Mouse (Mus musculus) hindbrain, embryonic 14.5 days (tissue): Measurements from ENCODE around the gene Inpp1. TPM values are rescaled to one million over a fixed set of nuclear protein-coding genes. Genes with fewer than 3 reads are reported as not detected.
"Not testable (repeated sequence)": the region's sequence is repeated elsewhere in the genome, so short reads cannot be mapped to it uniquely, and the experiment has no call there.

Source experiments
- ATAC-seq: fragments of 200-750 bp; cut with Nextera tagmentation; 2 replicates; pipeline ENCODE4 v1.8.0; 2017; ENCODE audit warnings: moderate number of reproducible peaks, mild to moderate bottlenecking, moderate TSS enrichment, moderate library complexity; ENCODE audit not compliant: low FRiP score
- DNase-seq: peaks from one replicate; pipeline ENCODE4 v3.0.0-alpha.2; 2015; ENCODE audit warnings: low spot score
- H3K27ac ChIP-seq: fragments of 300-500 bp; sonication (generic); 2 replicates; pipeline ENCODE4 v1.5.1; 2014; ENCODE audit warnings: mild to moderate bottlenecking, moderate library complexity
- H3K27me3 ChIP-seq: fragments of 300-500 bp; sonication (generic); 2 replicates; pipeline ENCODE4 v1.6.1; 2014; ENCODE audit warnings: mild to moderate bottlenecking, low read length, mixed read lengths; ENCODE audit not compliant: control insufficient read depth, insufficient read depth
- H3K36me3 ChIP-seq: fragments of 300-500 bp; sonication (generic); replicated peaks from 2 replicates; pipeline ENCODE4 v1.6.1; 2014; ENCODE audit not compliant: control insufficient read depth, insufficient read depth
- H3K4me1 ChIP-seq: fragments of 300-500 bp; sonication (generic); replicated peaks from 2 replicates; pipeline ENCODE4 v1.6.1; 2014; ENCODE audit warnings: antibody characterized with exemption, low read length, mixed read lengths; ENCODE audit not compliant: control insufficient read depth, insufficient read depth
- H3K4me2 ChIP-seq: fragments of 300-500 bp; sonication (generic); replicated peaks from 2 replicates; pipeline ENCODE4 v1.6.1; 2014; ENCODE audit warnings: mild to moderate bottlenecking, moderate library complexity
- H3K4me3 ChIP-seq: fragments of 300-500 bp; sonication (generic); replicated peaks from 2 replicates; pipeline ENCODE4 v1.5.1; 2014; ENCODE audit warnings: mild to moderate bottlenecking, low read length
- H3K9ac ChIP-seq: fragments of 300-500 bp; sonication (generic); 2 replicates; pipeline ENCODE4 v1.6.1; 2014
- H3K9me3 ChIP-seq: fragments of 300-500 bp; sonication (generic); 2 replicates; pipeline ENCODE4 v1.6.1; 2016; ENCODE audit warnings: low read length; ENCODE audit not compliant: control insufficient read depth
- WGBS: fragments of 180-500 bp; shearing (Covaris S2); extraction: QIAGEN DNeasy Blood & Tissue Kit; methylation state at CpG from one replicate; pipeline ENCODE4 v1.1.7; 2014; 5-methylcytosine and 5-hydroxymethylcytosine counted together
- polyA plus RNA-seq: library from polyadenylated mRNA; unstranded; fragments of >200 nt; fragmentation: Nextera tagmentation; extraction: Ambion mirVana; gene quantifications from 2 replicates; pipeline ENCODE4 v1.2.1, GENCODE M21; 2014

Gene Inpp1
- 35.1 and 35.7 TPM in 2 replicates for polyA plus RNA-seq

GRCm38 (mm10) chr1:52816910-52817812, at the start of gene Inpp1:
Inpp1 (minus strand) TSS chr1:52817688.
- Histone ChIP-seq H3K27me3 (no peaks in the 10 kb centered on the region), H3K4me2 (peak within 1 kb of the TSS; percentile 56), H3K9me3 (no peaks in the 10 kb centered on the region), H3K9ac (peak within 1 kb of the TSS; percentile 94), H3K27ac (peak within 1 kb of the TSS; percentile 93), H3K4me1 (peaks cover 20% of the 10 kb centered on the region), H3K4me3 (peak within 1 kb of the TSS; percentile 70), H3K36me3 (no peaks in the 10 kb centered on the region)
- peak; percentile 67 for DNase-seq
- WGBS: 1% methylated on average over 59 of the region's 59 CpGs
- ATAC-seq: peak; percentile 87

- Histone ChIP-seq H3K36me3 (peaks cover 17% of the 10 kb centered on the region; the same call in 1 of the 2 replicates), H3K4me2 (no peak overlapping the region), H3K4me3 (no peak overlapping the region), H3K27me3 (no peaks in the 10 kb centered on the region), H3K9me3 (no peaks in the 10 kb centered on the region), H3K27ac (no peak overlapping the region), H3K9ac (no peak overlapping the region), H3K4me1 (no peaks in the 10 kb centered on the region)
- ATAC-seq (no peak), DNase-seq (no peak)
- WGBS: 93% methylated on average over 3 of the region's 3 CpGs
Measured at GRCm38 (mm10) chr1:52866007-52866406, 48.5 kb upstream of the Inpp1 start.

GRCm38 (mm10) chr1:52864220-52864619, 46.7 kb upstream of the Inpp1 start:
- DNase-seq: no peak
- peaks cover 27% of the 10 kb centered on the region; the same call in 1 of the 2 replicates for H3K36me3 ChIP-seq
- H3K27me3 ChIP-seq: no peaks in the 10 kb centered on the region
- H3K4me2 ChIP-seq: no peak overlapping the region
- no peak overlapping the region for H3K4me3 ChIP-seq
- no peak for ATAC-seq
- no peaks in the 10 kb centered on the region for H3K4me1 ChIP-seq
- no peaks in the 10 kb centered on the region for H3K9me3 ChIP-seq
- WGBS: 100% methylated on average over 1 of the region's 1 CpGs
- no peak overlapping the region for H3K27ac ChIP-seq
- H3K9ac ChIP-seq: no peak overlapping the region

- H3K27me3 ChIP-seq: no peaks in the 10 kb centered on the region
- H3K4me2 ChIP-seq: no peak overlapping the region
- 93% methylated on average over 7 of the region's 7 CpGs for WGBS
- H3K27ac ChIP-seq: no peak overlapping the region
- H3K4me1 ChIP-seq: no peaks in the 10 kb centered on the region
- no peak for DNase-seq
- no peak overlapping the region for H3K9ac ChIP-seq
- no peaks in the 10 kb centered on the region for H3K9me3 ChIP-seq
- peaks cover 11% of the 10 kb centered on the region; the same call in 1 of the 2 replicates for H3K36me3 ChIP-seq
- no peak overlapping the region for H3K4me3 ChIP-seq
- ATAC-seq: no peak
Measured at GRCm38 (mm10) chr1:52855904-52856601, 38.6 kb upstream of the Inpp1 start.

GRCm38 (mm10) chr1:52854029-52854428, 36.5 kb upstream of the Inpp1 start:
- H3K36me3 ChIP-seq, H3K27ac ChIP-seq, H3K4me3 ChIP-seq, H3K27me3 ChIP-seq, H3K9ac ChIP-seq, H3K4me1 ChIP-seq, H3K4me2 ChIP-seq, H3K9me3 ChIP-seq: not testable (repeated sequence)
- WGBS: no CpG with 5 or more reads among the region's 1 CpGs
- ATAC-seq (peak; percentile 40; the same call in 1 of the 2 replicates), DNase-seq (peak; percentile 40)

- DNase-seq: no peak
- Histone ChIP-seq H3K36me3 (no peaks in the 10 kb centered on the region), H3K4me1 (peaks cover 8% of the 10 kb centered on the region), H3K27ac (no peak overlapping the region), H3K27me3 (no peaks in the 10 kb centered on the region), H3K4me2 (no peak overlapping the region), H3K9me3 (no peaks in the 10 kb centered on the region), H3K4me3 (no peak overlapping the region), H3K9ac (no peak overlapping the region)
- no peak for ATAC-seq
- 70% methylated on average over 4 of the region's 4 CpGs for WGBS
Measured at GRCm38 (mm10) chr1:52849422-52849821, 31.9 kb upstream of the Inpp1 start.

- Histone ChIP-seq H3K27me3 (no peaks in the 10 kb centered on the region), H3K4me2 (no peak overlapping the region), H3K36me3 (no peaks in the 10 kb centered on the region), H3K9me3 (no peaks in the 10 kb centered on the region), H3K4me3 (no peak overlapping the region), H3K9ac (no peak overlapping the region), H3K4me1 (peaks cover 8% of the 10 kb centered on the region), H3K27ac (no peak overlapping the region)
- ATAC-seq (no peak), DNase-seq (no peak)
- WGBS: 96% methylated on average over 4 of the region's 4 CpGs
Measured at GRCm38 (mm10) chr1:52846556-52846955, 29.1 kb upstream of the Inpp1 start.

GRCm38 (mm10) chr1:52844782-52845665, 27.5 kb upstream of the Inpp1 start, which contains the start of gene Hibch:
Hibch (plus strand) TSS chr1:52844929.
- peak within 1 kb of the TSS; percentile 77 for H3K9ac ChIP-seq
- no peaks in the 10 kb centered on the region for H3K27me3 ChIP-seq
- peaks cover 8% of the 10 kb centered on the region for H3K4me1 ChIP-seq
- peak within 1 kb of the TSS; percentile 82 for H3K27ac ChIP-seq
- ATAC-seq (peak; percentile 100), DNase-seq (peak; percentile 96)
- H3K36me3 ChIP-seq: no peaks in the 10 kb centered on the region
- H3K9me3 ChIP-seq: no peaks in the 10 kb centered on the region
- peak within 1 kb of the TSS; percentile 52 for H3K4me2 ChIP-seq
- 3% methylated on average over 45 of the region's 45 CpGs for WGBS
- H3K4me3 ChIP-seq: peak within 1 kb of the TSS; percentile 55
